Mouse (Mus musculus): ENCODE results near the gene Hopx. TPM values are rescaled to one million over a fixed set of nuclear protein-coding genes. Genes with fewer than 3 reads are reported as not detected.

Gene Hopx
- polyA plus RNA-seq, 1 experiment from 2014 or later = 0.82 TPM

DNA sequence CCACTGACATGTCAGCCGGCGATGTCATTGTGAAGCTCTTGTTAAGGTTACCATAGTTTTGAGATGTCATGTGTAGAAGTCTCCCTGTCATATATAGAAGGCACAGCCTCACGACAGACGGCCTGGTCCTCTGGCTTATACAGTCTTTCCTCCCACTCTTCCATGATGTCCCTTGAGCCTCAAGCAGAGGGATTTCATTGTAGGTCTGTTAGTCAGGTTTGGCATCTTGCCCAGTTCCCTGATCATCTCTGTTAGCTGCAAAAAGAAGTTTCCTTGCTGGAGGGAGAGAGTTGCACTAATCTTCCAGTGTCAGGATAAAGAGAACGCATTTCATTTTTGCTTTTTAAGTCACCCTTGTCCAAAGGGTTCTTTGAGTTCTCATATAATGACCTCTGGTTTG is 62.3 kb downstream of the Hopx start:
- 83% methylated on average over 5 of the region's 5 CpGs for WGBS
- Histone ChIP-seq H3K4me2 (ENCODE audit: low read length) (no peak overlapping the region), H3K9me3 (ENCODE audit: control insufficient read depth, low read length) (no peaks in the 10 kb centered on the region), H3K4me3 (replicated peaks; ENCODE audit: low read depth, low read length) (no peak overlapping the region), H3K27ac (replicated peaks; ENCODE audit: low read depth, low read length) (no peak overlapping the region), H3K36me3 (ENCODE audit: control insufficient read depth, insufficient read depth, low read length) (no peaks in the 10 kb centered on the region), H3K4me1 (ENCODE audit: control insufficient read depth, insufficient read depth, low read length) (no peaks in the 10 kb centered on the region), H3K9ac (replicated peaks; ENCODE audit: low read length) (no peak overlapping the region), H3K27me3 (ENCODE audit: control insufficient read depth, insufficient read depth, low read length) (no peaks in the 10 kb centered on the region)
- no peak for ATAC-seq (ENCODE audit: low FRiP score, low TSS enrichment)
- DNase-seq = no peak

DNA sequence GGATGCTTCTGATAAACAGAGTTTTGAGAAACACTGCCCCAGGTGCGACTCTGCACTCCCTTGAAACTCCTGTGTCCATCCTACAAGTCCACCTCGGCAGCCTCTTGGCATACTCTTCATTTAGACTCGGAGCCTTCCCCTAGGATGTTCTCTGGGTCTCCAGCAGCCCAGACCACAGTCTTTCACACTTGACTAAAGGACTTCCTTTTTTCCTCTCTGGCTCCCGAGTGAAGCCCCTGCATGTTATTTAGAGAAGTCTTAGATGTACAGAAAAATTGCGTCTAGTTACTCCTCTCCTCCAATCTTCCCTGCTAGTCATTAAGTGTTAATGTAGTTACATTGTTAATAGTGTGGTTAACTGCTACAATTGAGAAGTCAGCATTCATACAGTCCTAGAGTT is 70.6 kb downstream of the Hopx start:
- Histone ChIP-seq H3K4me3 (replicated peaks; ENCODE audit: low read depth, low read length) (no peak overlapping the region), H3K9ac (replicated peaks; ENCODE audit: low read length) (no peak overlapping the region), H3K4me1 (ENCODE audit: control insufficient read depth, insufficient read depth, low read length) (no peaks in the 10 kb centered on the region), H3K9me3 (ENCODE audit: control insufficient read depth, low read length) (no peaks in the 10 kb centered on the region), H3K27me3 (ENCODE audit: control insufficient read depth, insufficient read depth, low read length) (no peaks in the 10 kb centered on the region), H3K36me3 (ENCODE audit: control insufficient read depth, insufficient read depth, low read length) (no peaks in the 10 kb centered on the region), H3K4me2 (ENCODE audit: low read length) (no peak overlapping the region), H3K27ac (replicated peaks; ENCODE audit: low read depth, low read length) (no peak overlapping the region)
- ATAC-seq (ENCODE audit: low FRiP score, low TSS enrichment) (no peak), DNase-seq (no peak)
- 80% methylated on average over 5 of the region's 5 CpGs for WGBS

DNA sequence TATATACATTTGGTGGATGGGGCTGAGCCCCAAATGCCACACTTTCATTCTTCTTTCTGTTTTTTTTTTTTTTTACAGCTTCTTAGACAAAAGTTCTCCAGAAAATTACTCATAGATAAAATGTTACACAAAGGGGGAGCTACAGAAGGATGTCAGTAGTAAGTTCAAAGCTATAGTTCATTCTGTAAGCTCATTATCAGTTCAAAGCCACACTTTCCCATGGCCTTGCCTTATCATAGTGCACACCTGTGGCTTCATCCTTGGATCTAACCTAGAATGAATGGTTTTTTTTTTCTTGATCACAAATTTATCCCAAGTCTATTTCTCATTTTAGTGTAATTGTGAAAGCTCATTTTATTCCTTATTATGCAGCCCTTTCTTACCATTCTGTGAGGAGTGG is 75.5 kb downstream of the Hopx start:
- ATAC-seq (ENCODE audit: low FRiP score, low TSS enrichment) (no peak), DNase-seq (no peak)
- Histone ChIP-seq H3K4me3 (replicated peaks; ENCODE audit: low read depth, low read length) (no peak overlapping the region), H3K9ac (replicated peaks; ENCODE audit: low read length) (no peak overlapping the region), H3K27me3 (ENCODE audit: control insufficient read depth, insufficient read depth, low read length) (no peaks in the 10 kb centered on the region), H3K4me2 (ENCODE audit: low read length) (no peak overlapping the region), H3K27ac (replicated peaks; ENCODE audit: low read depth, low read length) (no peak overlapping the region), H3K36me3 (ENCODE audit: control insufficient read depth, insufficient read depth, low read length) (no peaks in the 10 kb centered on the region), H3K4me1 (ENCODE audit: control insufficient read depth, insufficient read depth, low read length) (no peaks in the 10 kb centered on the region), H3K9me3 (ENCODE audit: control insufficient read depth, low read length) (no peaks in the 10 kb centered on the region)

DNA sequence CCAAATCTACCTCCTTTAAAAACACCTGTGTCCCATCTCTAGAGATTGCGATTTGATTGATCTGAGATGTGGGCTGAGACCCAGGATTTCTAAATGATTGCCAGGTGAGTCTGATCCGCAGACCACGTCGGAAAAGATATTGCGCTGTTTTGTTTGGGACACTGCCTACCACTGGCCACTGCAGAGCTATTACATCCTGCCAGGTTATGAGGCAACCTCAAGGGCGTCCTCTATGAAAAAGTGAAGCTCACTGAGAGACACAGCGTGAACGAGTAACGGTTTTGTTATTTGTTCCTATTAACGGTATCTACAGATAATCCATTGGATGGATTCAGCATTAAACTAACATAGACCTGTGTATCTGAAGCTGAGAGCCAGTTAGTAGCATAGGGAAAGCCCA is 76.5 kb downstream of the Hopx start:
- no peaks in the 10 kb centered on the region for H3K27me3 ChIP-seq (ENCODE audit: control insufficient read depth, insufficient read depth, low read length)
- no peak overlapping the region for H3K27ac ChIP-seq (replicated peaks; ENCODE audit: low read depth, low read length)
- H3K4me2 ChIP-seq (ENCODE audit: low read length) = no peak overlapping the region
- no peak overlapping the region for H3K9ac ChIP-seq (replicated peaks; ENCODE audit: low read length)
- 90% methylated on average over 10 of the region's 10 CpGs for WGBS
- no peak for ATAC-seq (ENCODE audit: low FRiP score, low TSS enrichment)
- no peaks in the 10 kb centered on the region for H3K36me3 ChIP-seq (ENCODE audit: control insufficient read depth, insufficient read depth, low read length)
- no peaks in the 10 kb centered on the region for H3K4me1 ChIP-seq (ENCODE audit: control insufficient read depth, insufficient read depth, low read length)
- DNase-seq = no peak
- no peaks in the 10 kb centered on the region for H3K9me3 ChIP-seq (ENCODE audit: control insufficient read depth, low read length)
- H3K4me3 ChIP-seq (replicated peaks; ENCODE audit: low read depth, low read length) = no peak overlapping the region

Other genes with a start within 250 kb of the Hopx start
- 16.2 and 19.5 TPM in 2 replicates for gene Aasdh, start 209.6 kb downstream of the Hopx start, polyA plus RNA-seq (2014; fragmentation: Nextera tagmentation; extraction: Ambion mirVana)
- 149 and 181 TPM in 2 replicates for gene Paics, start 163.8 kb downstream of the Hopx start, polyA plus RNA-seq (2014; fragmentation: Nextera tagmentation; extraction: Ambion mirVana)
- gene Ppat, start 163.5 kb downstream of the Hopx start, polyA plus RNA-seq (2014; fragmentation: Nextera tagmentation; extraction: Ambion mirVana) = 9.2 and 13.1 TPM in 2 replicates
- 77.3 and 99.6 TPM in 2 replicates for gene Srp72, start 140.4 kb downstream of the Hopx start, polyA plus RNA-seq (2014; fragmentation: Nextera tagmentation; extraction: Ambion mirVana)
- not detected in 2 replicates for gene Arl9, start 111.1 kb downstream of the Hopx start, polyA plus RNA-seq (2014; fragmentation: Nextera tagmentation; extraction: Ambion mirVana)
- gene Thegl, start 99.1 kb downstream of the Hopx start, polyA plus RNA-seq (2014; fragmentation: Nextera tagmentation; extraction: Ambion mirVana) = 0.41 and 0.80 TPM in 2 replicates
- gene Spink2, start 96.3 kb upstream of the Hopx start, polyA plus RNA-seq (2014; fragmentation: Nextera tagmentation; extraction: Ambion mirVana) = 0.38 TPM in 1 of 2 replicates, not detected in the other
- gene Rest, start 150.4 kb upstream of the Hopx start, polyA plus RNA-seq (2014; fragmentation: Nextera tagmentation; extraction: Ambion mirVana) = 5.6 and 8.4 TPM in 2 replicates
- gene Noa1, start 195.0 kb upstream of the Hopx start, polyA plus RNA-seq (2014; fragmentation: Nextera tagmentation; extraction: Ambion mirVana) = 35.9 and 36.1 TPM in 2 replicates
- 59.2 and 77.2 TPM in 2 replicates for gene Polr2b, start 195.0 kb upstream of the Hopx start, polyA plus RNA-seq (2014; fragmentation: Nextera tagmentation; extraction: Ambion mirVana)